Mouse (Mus musculus) lung, embryonic 16.5 days (tissue): ENCODE results near the gene Gm10073. TPM values are rescaled to one million over a fixed set of nuclear protein-coding genes. Genes with fewer than 3 reads are reported as not detected.
"Not testable (repeated sequence)": the region's sequence is repeated elsewhere in the genome, so short reads cannot be mapped to it uniquely, and the experiment has no call there.

Source experiments
- ATAC-seq: fragments of 200-750 bp; cut with Nextera tagmentation; 2 replicates; pipeline ENCODE4 v1.8.0; 2017; ENCODE audit warnings: low read depth, mild to moderate bottlenecking, moderate library complexity
- H3K27ac ChIP-seq: fragments of 300-500 bp; sonication (generic); 2 replicates; pipeline ENCODE4 v1.5.1; 2014; ENCODE audit warnings: mild to moderate bottlenecking, control low read depth, low read length
- H3K27me3 ChIP-seq: fragments of 300-500 bp; sonication (generic); 2 replicates; pipeline ENCODE4 v1.6.1; 2014; ENCODE audit warnings: low read depth, low read length, mixed read lengths; ENCODE audit not compliant: control insufficient read depth, insufficient read depth
- H3K36me3 ChIP-seq: fragments of 300-500 bp; sonication (generic); 2 replicates; pipeline ENCODE4 v1.6.1; 2014; ENCODE audit warnings: low read length; ENCODE audit not compliant: control insufficient read depth, insufficient read depth
- H3K4me1 ChIP-seq: fragments of 300-500 bp; sonication (generic); replicated peaks from 2 replicates; pipeline ENCODE4 v1.6.1; 2014; ENCODE audit warnings: low read length, mixed read lengths; ENCODE audit not compliant: control insufficient read depth, insufficient read depth
- H3K4me2 ChIP-seq: fragments of 300-500 bp; sonication (generic); 2 replicates; pipeline ENCODE4 v1.6.1; 2014; ENCODE audit warnings: low read depth, low read length, control low read depth
- H3K4me3 ChIP-seq: fragments of 300-500 bp; sonication (generic); 2 replicates; pipeline ENCODE4 v1.5.1; 2014; ENCODE audit warnings: mild to moderate bottlenecking, low read length, control low read depth
- H3K9ac ChIP-seq: fragments of 300-500 bp; sonication (generic); 2 replicates; pipeline ENCODE4 v1.6.1; 2014; ENCODE audit warnings: low read length, control low read depth
- H3K9me3 ChIP-seq: fragments of 300-500 bp; sonication (generic); 2 replicates; pipeline ENCODE4 v1.6.1; 2016; ENCODE audit warnings: low read length; ENCODE audit not compliant: control insufficient read depth
- whole genome bisulfite sequencing: fragments of 180-500 bp; shearing (Covaris S2); extraction: QIAGEN DNeasy Blood & Tissue Kit; methylation state at CpG from one replicate; pipeline ENCODE4 v1.1.7; 2014; 5-methylcytosine and 5-hydroxymethylcytosine counted together
- polyA plus RNA-seq: library from polyadenylated mRNA; unstranded; fragments of >200 nt; fragmentation: Nextera tagmentation; extraction: Ambion mirVana; gene quantifications from 2 replicates; pipeline ENCODE4 v1.2.1, GENCODE M21; 2015

Gm10073 gene
- polyA plus RNA-seq, 1 experiment from 2014 or later: 10.5 TPM

DNA sequence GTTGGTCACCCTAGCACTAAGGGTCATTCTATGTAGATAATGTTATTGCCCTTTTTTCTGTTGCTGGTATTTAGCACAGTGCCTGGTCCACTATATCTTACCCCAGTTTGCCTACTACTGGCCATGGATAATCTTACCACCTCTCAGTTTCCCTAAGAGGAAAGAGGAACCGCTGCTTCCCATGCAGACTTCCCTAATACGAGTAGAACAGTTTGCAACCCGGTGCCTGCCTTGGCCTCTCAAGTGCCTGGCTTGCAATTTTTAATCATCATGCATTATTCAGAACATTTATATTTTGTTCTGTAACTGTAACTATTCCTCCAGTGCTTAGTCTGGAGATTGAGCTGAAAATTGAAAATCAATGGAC, 12.4 kb upstream of the Gm10073 start:
- peak overlapping the region; percentile 88 for H3K27ac ChIP-seq
- WGBS: 77% methylated on average over 3 of the region's 3 CpGs
- no peak overlapping the region for H3K4me2 ChIP-seq

DNA sequence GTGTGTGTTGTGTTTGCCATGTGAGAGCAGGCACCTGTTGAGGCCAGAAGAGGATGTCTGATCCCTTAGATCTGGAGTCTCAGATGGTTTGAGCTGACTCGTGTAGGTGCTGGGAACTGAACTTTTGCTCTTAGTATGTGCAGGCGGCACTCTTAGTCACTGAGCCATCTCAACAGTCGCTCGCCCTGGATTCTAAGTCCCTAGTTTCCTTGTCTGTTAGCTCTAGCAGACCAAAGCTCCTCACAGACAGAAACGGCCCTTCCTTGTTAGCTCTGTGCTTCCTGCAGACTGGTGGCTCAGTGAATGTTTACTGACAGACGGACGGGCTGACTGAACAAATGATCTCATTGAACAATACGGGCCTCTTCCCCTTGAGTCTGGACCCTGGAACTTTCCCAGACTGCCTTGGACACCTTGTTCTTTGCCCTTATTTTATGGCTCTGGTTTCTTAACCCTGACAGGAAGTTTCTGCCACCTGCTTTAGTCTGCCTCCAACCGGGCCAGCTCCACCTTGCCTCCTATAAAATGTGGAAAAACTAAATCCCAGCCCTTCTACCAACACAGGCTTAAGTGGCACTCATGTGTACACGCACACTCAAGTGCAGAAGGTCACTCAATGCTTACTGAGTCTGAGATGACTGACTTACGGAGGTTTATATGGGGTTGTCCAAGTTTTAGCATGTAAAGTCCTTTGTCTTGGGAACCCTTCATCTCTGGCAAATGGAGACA, 11.8 kb upstream of the Gm10073 start:
- Histone ChIP-seq H3K4me1 (peaks cover 7% of the 10 kb centered on the region; the same call in 1 of the 2 replicates), H3K27me3 (no peaks in the 10 kb centered on the region), H3K9me3 (no peaks in the 10 kb centered on the region), H3K4me2 (no peak overlapping the region), H3K27ac (peak overlapping the region; percentile 88), H3K9ac (no peak overlapping the region), H3K36me3 (no peaks in the 10 kb centered on the region), H3K4me3 (no peak overlapping the region)
- 37% methylated on average over 11 of the region's 11 CpGs for WGBS
- ATAC-seq: peak; percentile 73

More for the DNA sequence above, 12.4 kb upstream of the Gm10073 start:
- no peaks in the 10 kb centered on the region for H3K9me3 ChIP-seq
- H3K4me3 ChIP-seq: no peak overlapping the region
- ATAC-seq: no peak
- H3K4me1 ChIP-seq: peaks cover 6% of the 10 kb centered on the region; the same call in 1 of the 2 replicates
- H3K9ac ChIP-seq: no peak overlapping the region
- no peaks in the 10 kb centered on the region for H3K36me3 ChIP-seq
- no peaks in the 10 kb centered on the region for H3K27me3 ChIP-seq

DNA sequence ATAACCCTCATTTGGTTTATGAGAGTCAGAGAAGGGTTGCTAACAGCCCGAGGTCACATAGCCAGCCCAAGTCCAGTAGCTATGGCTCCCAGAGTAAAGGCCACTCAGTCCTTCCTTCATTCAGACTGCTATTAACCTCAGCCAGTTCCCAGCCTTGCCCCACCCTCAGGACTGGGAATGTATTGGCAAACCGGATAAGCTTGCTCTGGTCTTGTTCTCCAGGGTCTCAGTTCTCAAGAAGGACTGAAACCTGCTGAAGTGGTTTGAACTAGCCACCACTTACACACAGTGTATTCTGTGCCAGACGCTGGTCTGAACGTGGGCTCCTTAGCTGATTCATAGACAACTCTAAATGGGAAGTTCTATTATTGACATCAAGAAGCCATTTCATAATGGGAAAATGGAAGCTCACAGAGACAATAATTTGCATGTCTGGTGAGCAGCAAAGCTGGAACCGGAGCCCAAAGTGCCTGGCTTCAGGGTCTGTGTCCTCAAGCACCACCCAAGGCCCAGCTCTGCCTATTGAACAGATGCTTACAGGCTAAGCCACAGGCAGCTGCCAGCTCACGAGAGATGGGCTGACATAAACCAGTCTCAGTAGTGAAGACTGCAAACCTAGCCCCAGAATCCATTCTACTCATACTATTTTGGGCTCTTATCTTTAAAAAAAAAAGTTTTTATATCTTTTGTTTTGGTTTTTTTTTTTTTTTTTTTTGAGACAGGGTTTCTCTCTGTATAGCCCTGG, 8.3 kb upstream of the Gm10073 start:
- no peaks in the 10 kb centered on the region for H3K9me3 ChIP-seq
- peak; percentile 78 for ATAC-seq
- no peaks in the 10 kb centered on the region for H3K27me3 ChIP-seq
- peak overlapping the region; percentile 92 for H3K27ac ChIP-seq
- no peak overlapping the region for H3K4me2 ChIP-seq
- 47% methylated on average over 6 of the region's 6 CpGs for WGBS
- no peak overlapping the region for H3K4me3 ChIP-seq
- H3K36me3 ChIP-seq: no peaks in the 10 kb centered on the region
- H3K4me1 ChIP-seq: peaks cover 23% of the 10 kb centered on the region
- no peak overlapping the region for H3K9ac ChIP-seq

DNA sequence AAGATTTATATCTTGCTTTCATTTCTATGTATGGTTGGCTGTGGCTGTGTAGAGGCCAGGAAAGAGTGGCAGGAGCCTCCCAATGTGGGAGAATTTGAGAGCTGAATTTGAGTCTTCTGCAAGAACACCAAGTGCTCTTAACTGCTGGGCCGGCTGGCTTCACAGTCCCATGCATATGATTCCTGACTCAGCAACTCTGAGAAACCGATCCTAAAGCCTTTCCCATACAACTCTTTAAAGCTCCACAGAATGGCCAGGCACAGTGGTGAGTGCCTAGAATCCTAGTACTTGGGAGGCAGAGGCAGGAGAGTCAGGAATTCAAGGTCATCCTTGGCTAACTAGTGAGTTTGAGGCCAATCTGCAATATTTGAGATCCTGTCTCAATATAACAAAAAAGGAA, 6.2 kb upstream of the Gm10073 start:
- 63% methylated on average over 2 of the region's 2 CpGs for WGBS
- Histone ChIP-seq H3K9ac (no peak overlapping the region), H3K27me3 (no peaks in the 10 kb centered on the region), H3K4me2 (no peak overlapping the region), H3K4me3 (no peak overlapping the region), H3K4me1 (peaks cover 20% of the 10 kb centered on the region), H3K27ac (no peak overlapping the region), H3K9me3 (no peaks in the 10 kb centered on the region), H3K36me3 (no peaks in the 10 kb centered on the region)
- no peak for ATAC-seq

DNA sequence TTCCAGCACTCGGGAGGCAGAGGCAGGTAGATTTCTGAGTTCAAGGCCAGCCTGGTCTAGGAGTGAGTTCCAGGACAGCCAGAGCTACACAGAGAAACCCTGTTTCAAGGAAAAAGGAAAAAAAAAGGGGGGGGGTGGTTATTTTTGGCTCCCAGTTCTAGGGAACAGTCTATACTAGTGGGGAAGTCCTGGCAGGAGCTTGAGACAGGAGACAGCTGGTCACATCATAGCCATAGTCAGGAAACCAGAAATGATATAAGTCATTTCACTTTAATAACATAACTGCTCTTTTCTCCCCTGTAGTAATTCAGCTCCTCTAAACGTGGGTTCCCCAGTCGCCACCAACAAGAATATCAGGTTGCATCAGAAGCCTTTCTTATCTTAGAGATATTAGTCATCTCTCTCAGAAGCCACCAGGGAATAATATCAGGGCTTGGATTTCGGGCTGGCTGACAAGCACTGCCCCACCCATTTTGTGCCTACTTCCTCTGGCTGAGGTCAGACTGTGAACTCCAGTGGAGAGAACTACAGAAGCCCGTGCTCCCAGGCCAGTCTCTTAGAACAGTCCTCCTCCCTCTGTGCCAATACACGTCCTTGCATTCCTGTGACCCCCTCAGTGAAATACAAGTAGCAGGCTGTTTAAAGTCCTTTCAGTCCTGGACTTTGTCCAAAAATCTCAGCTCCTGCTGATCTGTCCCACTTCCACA, 3.7 kb upstream of the Gm10073 start:
- Histone ChIP-seq H3K9me3 (no peaks in the 10 kb centered on the region), H3K4me2 (no peak overlapping the region), H3K36me3 (no peaks in the 10 kb centered on the region), H3K4me1 (peaks cover 20% of the 10 kb centered on the region), H3K4me3 (no peak overlapping the region), H3K27me3 (no peaks in the 10 kb centered on the region), H3K27ac (peak overlapping the region; percentile 88), H3K9ac (no peak overlapping the region)
- 15% methylated on average over 6 of the region's 6 CpGs for WGBS
- peak; percentile 92 for ATAC-seq

DNA sequence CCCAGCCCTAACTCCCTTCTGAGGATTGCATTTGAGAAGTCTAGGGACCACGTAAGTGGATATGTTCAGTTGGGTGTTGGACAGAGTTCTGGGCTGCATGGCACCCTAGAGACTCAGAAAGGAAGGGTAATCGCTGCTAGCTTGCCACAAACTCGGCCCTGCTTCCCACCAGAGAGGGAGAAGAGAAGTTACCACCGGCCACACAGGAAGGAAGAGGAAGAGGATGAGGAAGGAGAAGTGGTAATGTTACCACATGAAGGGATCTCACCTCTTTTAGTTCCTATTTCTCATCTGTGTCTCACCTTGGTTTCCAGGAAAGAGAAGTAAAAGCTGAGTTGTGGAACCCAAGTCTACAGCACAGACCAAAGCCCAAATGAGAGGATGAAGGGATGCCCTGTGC, 1.0 kb upstream of the Gm10073 start:
- Histone ChIP-seq H3K4me1 (peaks cover 18% of the 10 kb centered on the region), H3K27me3 (no peaks in the 10 kb centered on the region), H3K9me3 (no peaks in the 10 kb centered on the region), H3K27ac (no peak overlapping the region), H3K9ac (no peak overlapping the region), H3K4me2 (no peak overlapping the region), H3K36me3 (no peaks in the 10 kb centered on the region), H3K4me3 (no peak overlapping the region)
- WGBS: 75% methylated on average over 4 of the region's 4 CpGs
- ATAC-seq: no peak

DNA sequence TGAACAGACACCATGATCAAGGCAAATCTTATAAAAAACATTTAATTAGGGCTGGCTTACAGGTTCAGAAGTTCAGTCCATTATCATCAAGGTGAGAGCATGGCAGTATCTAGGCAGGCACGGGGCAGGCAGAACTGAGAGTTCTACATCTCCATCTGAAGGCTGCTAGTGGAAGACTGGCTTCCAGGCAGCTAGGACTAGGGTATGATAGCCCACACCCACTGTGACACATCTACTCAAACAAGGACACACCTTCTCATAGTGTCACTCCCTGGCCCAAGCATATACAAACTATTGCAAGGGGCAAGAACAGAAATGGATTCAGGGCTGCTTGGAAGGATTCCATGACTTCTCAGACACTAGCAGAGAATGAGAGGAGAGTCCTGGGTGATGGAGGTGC, 1.1 kb downstream of the Gm10073 start:
- 0 out of 2 replicates have a peak overlapping the region, but pooled peaks have one; percentile 31 for H3K27ac ChIP-seq
- not testable (repeated sequence) for H3K9me3 ChIP-seq, H3K4me2 ChIP-seq, H3K9ac ChIP-seq, H3K4me3 ChIP-seq, H3K4me1 ChIP-seq, H3K36me3 ChIP-seq, ATAC-seq, H3K27me3 ChIP-seq
- 46% methylated on average over 1 of the region's 1 CpGs for WGBS

DNA sequence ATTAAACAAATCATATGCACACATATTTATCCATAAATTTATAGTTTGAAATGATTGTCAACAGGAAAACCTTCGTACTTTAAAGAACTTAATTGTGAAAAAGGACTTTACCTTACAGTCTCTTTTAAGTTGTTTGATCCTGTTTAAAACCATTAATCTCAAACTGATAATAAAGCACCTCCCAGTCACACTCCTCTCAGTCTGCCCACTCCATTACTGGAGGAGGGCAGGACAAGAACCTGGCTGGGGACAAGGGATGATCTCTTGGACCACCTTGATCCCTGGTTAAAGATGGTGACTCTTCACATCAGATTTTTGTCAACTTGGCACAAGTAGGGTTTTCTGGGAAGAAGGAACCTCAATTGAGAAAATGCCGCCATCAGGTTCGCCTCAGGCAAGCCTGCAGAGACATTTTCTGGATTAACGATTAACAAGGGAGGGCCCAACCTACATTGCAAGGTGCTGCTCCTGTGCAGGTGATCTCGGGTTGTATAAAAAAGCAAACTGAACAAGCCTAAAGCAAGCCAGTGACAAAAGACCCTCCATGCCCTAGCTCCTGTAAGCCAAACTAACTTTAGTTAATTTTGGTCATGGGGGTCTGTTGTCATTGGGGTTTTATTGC, 1.6 kb downstream of the Gm10073 start:
- H3K27ac ChIP-seq: no peak overlapping the region
- no peaks in the 10 kb centered on the region for H3K9me3 ChIP-seq
- no peaks in the 10 kb centered on the region for H3K27me3 ChIP-seq
- H3K4me1 ChIP-seq: peaks cover 5% of the 10 kb centered on the region
- no peak overlapping the region for H3K9ac ChIP-seq
- H3K4me2 ChIP-seq: no peak overlapping the region
- 51% methylated on average over 5 of the region's 5 CpGs for WGBS
- ATAC-seq: no peak
- H3K36me3 ChIP-seq: no peaks in the 10 kb centered on the region
- H3K4me3 ChIP-seq: no peak overlapping the region

DNA sequence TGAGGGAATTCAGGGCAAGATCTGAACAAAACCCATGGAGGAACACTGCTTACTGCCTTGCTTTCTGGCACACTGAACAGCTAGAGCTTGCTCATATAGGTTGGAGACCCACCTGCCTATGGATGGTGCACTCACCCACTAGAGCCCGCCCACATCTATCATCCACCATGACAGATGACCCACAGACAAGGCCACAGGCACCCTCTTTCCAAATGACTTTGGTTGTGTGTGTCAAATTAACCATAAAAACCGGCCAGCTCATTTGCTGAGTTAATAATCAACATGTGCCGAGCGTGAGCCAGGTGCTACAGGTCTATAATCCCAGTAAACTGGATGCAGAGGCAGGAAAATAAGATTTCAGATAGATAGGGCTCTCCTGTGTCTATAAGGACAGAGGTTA, 2.9 kb downstream of the Gm10073 start:
- Histone ChIP-seq H3K27ac (no peak overlapping the region), H3K36me3 (no peaks in the 10 kb centered on the region), H3K9me3 (no peaks in the 10 kb centered on the region), H3K4me3 (no peak overlapping the region), H3K4me1 (0 out of 2 replicates have a peak, but pooled peaks cover 2% of the 10 kb centered on the region), H3K9ac (no peak overlapping the region), H3K4me2 (no peak overlapping the region), H3K27me3 (no peaks in the 10 kb centered on the region)
- 64% methylated on average over 4 of the region's 4 CpGs for WGBS
- ATAC-seq: no peak
